Mouse (Mus musculus) lung, postnatal 0 days (tissue): ENCODE measurements around the gene Fam129b. TPM values are rescaled to one million over a fixed set of nuclear protein-coding genes. Genes with fewer than 3 reads are reported as not detected.

Experiments used
- ATAC-seq: fragments of 200-750 bp; cut with Nextera tagmentation; 2 replicates; pipeline ENCODE4 v1.8.0; 2017; ENCODE audit warnings: moderate library complexity
- DNase-seq: peaks from one replicate; pipeline ENCODE4 v3.0.0-alpha.2; 2016; ENCODE audit warnings: low spot score
- H3K27ac ChIP-seq: fragments of 300-500 bp; sonication (generic); 2 replicates; pipeline ENCODE4 v1.5.1; 2014; ENCODE audit warnings: antibody characterized with exemption, mild to moderate bottlenecking, low read length, mixed read lengths
- H3K27me3 ChIP-seq: fragments of 300-500 bp; sonication (generic); replicated peaks from 2 replicates; pipeline ENCODE4 v1.6.1; 2014; ENCODE audit warnings: low read length, mixed read lengths; ENCODE audit not compliant: insufficient read depth
- H3K36me3 ChIP-seq: fragments of 300-500 bp; sonication (generic); 2 replicates; pipeline ENCODE4 v1.6.1; 2014; ENCODE audit warnings: low read length, mixed read lengths; ENCODE audit not compliant: insufficient read depth
- H3K4me1 ChIP-seq: fragments of 300-500 bp; sonication (generic); 2 replicates; pipeline ENCODE4 v1.6.1; 2014; ENCODE audit warnings: antibody characterized with exemption, low read depth, low read length, mixed read lengths; ENCODE audit not compliant: insufficient read depth
- H3K4me2 ChIP-seq: fragments of 300-500 bp; sonication (generic); replicated peaks from 2 replicates; pipeline ENCODE4 v1.6.1; 2014; ENCODE audit warnings: low read depth, mild to moderate bottlenecking, low read length, moderate library complexity, mixed read lengths
- H3K4me3 ChIP-seq: fragments of 300-500 bp; sonication (generic); 2 replicates; pipeline ENCODE4 v1.5.1; 2014; ENCODE audit warnings: low read depth, low read length
- H3K9ac ChIP-seq: fragments of 300-500 bp; sonication (generic); replicated peaks from 2 replicates; pipeline ENCODE4 v1.6.1; 2014; ENCODE audit warnings: low read depth, mild to moderate bottlenecking
- H3K9me3 ChIP-seq: fragments of 300-500 bp; sonication (generic); 2 replicates; pipeline ENCODE4 v1.6.1; 2016; ENCODE audit warnings: low read length, mixed read lengths
- CTCF ChIP-seq: IDR thresholded peaks from 2 replicates; pipeline ENCODE4 v1.5.1; 2016; ENCODE audit warnings: antibody characterized with exemption, mild to moderate bottlenecking
- EP300 ChIP-seq: IDR thresholded peaks from 2 replicates; pipeline ENCODE4 v1.6.1; 2016; ENCODE audit warnings: antibody characterized with exemption, mild to moderate bottlenecking, control low read depth
- whole genome bisulfite sequencing: fragments of 180-500 bp; shearing (Covaris S2); extraction: QIAGEN DNeasy Blood & Tissue Kit; methylation state at CpG from one replicate; pipeline ENCODE4 v1.1.7; 2014; 5-methylcytosine and 5-hydroxymethylcytosine counted together
- polyA plus RNA-seq: library from polyadenylated mRNA; unstranded; fragments of >200 nt; fragmentation: Nextera tagmentation; extraction: Ambion mirVana; gene quantifications from 2 replicates; pipeline ENCODE4 v1.2.1, GENCODE M21; 2015

The Fam129b gene
- polyA plus RNA-seq, 1 experiment from 2014 or later: 121 TPM

- ATAC-seq: no peak
- H3K27ac ChIP-seq: peak overlapping the region; percentile 81
- H3K4me3 ChIP-seq: peak overlapping the region; percentile 69
- DNase-seq: peak; percentile 26
- TF ChIP-seq CTCF (no peak), EP300 (no peak)
- H3K9me3 ChIP-seq: no peaks in the 10 kb centered on the region
- under 1% methylated on average over 33 of the region's 33 CpGs for WGBS
- H3K4me1 ChIP-seq: peaks cover 7% of the 10 kb centered on the region
- peak overlapping the region; percentile 92 for H3K9ac ChIP-seq
- peak overlapping the region; percentile 85 for H3K4me2 ChIP-seq
- no peaks in the 10 kb centered on the region for H3K27me3 ChIP-seq
- H3K36me3 ChIP-seq: peaks cover 3% of the 10 kb centered on the region; the same call in 1 of the 2 replicates
These were observed 86.4 kb downstream of the Fam129b start for GRCm38 (mm10) chr2:32962062-32962874.

DNA sequence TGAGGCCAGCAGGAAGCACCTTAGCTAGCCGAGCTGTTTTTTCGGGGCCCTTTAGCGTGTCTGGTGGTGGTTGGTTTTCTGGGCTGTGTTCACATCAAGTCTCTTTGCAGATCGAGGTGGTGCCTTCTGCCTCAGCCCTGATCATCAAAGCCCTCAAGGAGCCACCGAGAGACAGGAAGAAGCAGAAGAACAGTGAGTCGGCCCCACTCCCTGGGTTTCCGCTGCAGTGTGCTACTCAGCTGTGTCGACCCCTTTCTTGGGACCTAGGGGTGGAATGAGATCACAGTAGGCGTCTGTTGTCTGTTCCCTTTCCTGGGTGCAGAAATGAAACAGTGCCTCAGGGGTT, 86.9 kb downstream of the Fam129b start:
- H3K36me3 ChIP-seq: peaks cover 3% of the 10 kb centered on the region; the same call in 1 of the 2 replicates
- no peak overlapping the region for H3K27ac ChIP-seq
- peak overlapping the region; percentile 92 for H3K9ac ChIP-seq
- peaks cover 11% of the 10 kb centered on the region for H3K4me1 ChIP-seq
- no peaks in the 10 kb centered on the region for H3K27me3 ChIP-seq
- no peaks in the 10 kb centered on the region for H3K9me3 ChIP-seq
- H3K4me2 ChIP-seq: peak overlapping the region; percentile 85
- peak overlapping the region; percentile 69 for H3K4me3 ChIP-seq
- no peak for TF ChIP-seq EP300
- no peak for TF ChIP-seq CTCF
- 6% methylated on average over 9 of the region's 9 CpGs for WGBS
- ATAC-seq (no peak), DNase-seq (no peak)

DNA sequence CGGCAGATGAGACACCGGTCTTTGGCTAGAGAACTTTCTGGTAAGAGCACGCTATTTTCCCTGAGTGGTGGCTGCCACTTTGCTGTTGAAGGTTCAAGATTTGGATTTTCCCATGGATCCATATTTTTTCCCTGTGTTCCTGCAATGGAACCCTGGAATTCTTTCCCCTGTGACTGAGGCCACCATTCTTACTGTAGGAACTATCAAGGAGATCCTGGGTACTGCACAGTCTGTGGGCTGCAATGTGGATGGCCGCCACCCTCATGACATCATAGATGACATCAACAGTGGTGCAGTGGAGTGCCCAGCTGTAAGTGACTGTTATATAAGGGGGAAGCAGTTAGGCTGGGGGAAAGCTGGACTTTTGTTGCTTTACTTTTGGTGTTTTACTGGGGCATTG, 87.6 kb downstream of the Fam129b start:
- WGBS: 38% methylated on average over 4 of the region's 4 CpGs
- H3K36me3 ChIP-seq: peaks cover 3% of the 10 kb centered on the region; the same call in 1 of the 2 replicates
- ATAC-seq (no peak), DNase-seq (no peak)
- no peak for TF ChIP-seq CTCF
- no peak for TF ChIP-seq EP300
- peaks cover 13% of the 10 kb centered on the region for H3K4me1 ChIP-seq
- no peak overlapping the region for H3K27ac ChIP-seq
- H3K4me3 ChIP-seq: no peak overlapping the region
- no peak overlapping the region for H3K9ac ChIP-seq
- no peaks in the 10 kb centered on the region for H3K9me3 ChIP-seq
- H3K4me2 ChIP-seq: no peak overlapping the region
- H3K27me3 ChIP-seq: no peaks in the 10 kb centered on the region

- ATAC-seq (no peak), DNase-seq (no peak)
- Histone ChIP-seq H3K27me3 (no peaks in the 10 kb centered on the region), H3K9ac (no peak overlapping the region), H3K4me3 (no peak overlapping the region), H3K9me3 (no peaks in the 10 kb centered on the region), H3K36me3 (peaks cover 3% of the 10 kb centered on the region; the same call in 1 of the 2 replicates), H3K27ac (no peak overlapping the region), H3K4me1 (peaks cover 13% of the 10 kb centered on the region), H3K4me2 (no peak overlapping the region)
- no peak for TF ChIP-seq CTCF
- WGBS: 75% methylated on average over 1 of the region's 1 CpGs
These were observed 88.1 kb downstream of the Fam129b start for GRCm38 (mm10) chr2:32963981-32964380.

GRCm38 (mm10) chr2:32964659-32965457, 88.9 kb downstream of the Fam129b start:
- Histone ChIP-seq H3K9ac (no peak overlapping the region), H3K27ac (no peak overlapping the region), H3K36me3 (peaks cover 3% of the 10 kb centered on the region; the same call in 1 of the 2 replicates), H3K4me1 (peaks cover 13% of the 10 kb centered on the region), H3K4me2 (no peak overlapping the region), H3K4me3 (no peak overlapping the region), H3K9me3 (no peaks in the 10 kb centered on the region), H3K27me3 (no peaks in the 10 kb centered on the region)
- TF ChIP-seq EP300 (no peak), CTCF (no peak)
- no peak for ATAC-seq
- WGBS: 40% methylated on average over 10 of the region's 10 CpGs
- no peak for DNase-seq

DNA sequence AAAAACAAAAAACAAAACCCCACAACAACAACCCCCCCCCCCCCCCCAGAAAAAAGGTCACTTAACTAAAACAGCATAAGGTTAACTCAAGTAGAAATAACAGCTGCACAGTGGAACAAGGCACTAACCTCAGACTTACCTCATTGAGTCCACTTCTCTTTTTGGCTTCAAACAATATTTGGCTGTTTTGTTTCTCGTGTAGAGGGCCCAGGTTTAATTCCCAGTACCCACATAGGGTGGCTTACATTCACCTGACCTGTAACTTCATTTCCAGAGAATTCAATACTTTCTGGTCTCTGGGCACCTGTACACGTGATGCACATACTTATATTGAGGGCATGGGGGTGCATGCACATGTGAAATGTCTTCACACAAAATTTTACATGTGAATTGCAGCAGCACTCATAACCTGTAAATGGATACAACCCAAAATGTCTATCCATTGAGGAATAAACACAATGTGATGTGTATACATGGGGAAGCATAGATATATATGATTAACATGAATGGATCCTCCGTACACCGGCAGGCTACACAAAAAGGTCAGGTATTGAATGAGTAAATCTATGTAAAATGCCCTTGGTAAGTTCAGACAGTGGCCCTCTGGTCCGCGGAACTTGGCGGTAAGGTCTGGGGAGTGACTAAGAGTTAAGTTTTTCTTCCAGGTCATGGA, 89.7 kb downstream of the Fam129b start:
- H3K36me3 ChIP-seq: peaks cover 3% of the 10 kb centered on the region; the same call in 1 of the 2 replicates
- no peak for TF ChIP-seq EP300
- TF ChIP-seq CTCF: no peak
- H3K9me3 ChIP-seq: no peaks in the 10 kb centered on the region
- ATAC-seq (no peak), DNase-seq (no peak)
- no peak overlapping the region for H3K4me3 ChIP-seq
- H3K4me2 ChIP-seq: no peak overlapping the region
- no peak overlapping the region for H3K27ac ChIP-seq
- H3K27me3 ChIP-seq: no peaks in the 10 kb centered on the region
- no peak overlapping the region for H3K9ac ChIP-seq
- peaks cover 13% of the 10 kb centered on the region for H3K4me1 ChIP-seq
- WGBS: 12% methylated on average over 7 of the region's 7 CpGs
